Mouse (Mus musculus): Measurements from ENCODE around the gene Spata33.
"Not testable (repeated sequence)": the region's sequence is repeated elsewhere in the genome, so short reads cannot be mapped to it uniquely, and the experiment has no call there.

Spata33 gene

GRCm38 (mm10) chr8:123212321-123213117, at the start of gene Spata33, which contains the start of gene Chmp1a:
Gene Spata33, plus strand, starts transcription at chr8:123212832.
Gene Chmp1a, minus strand, starts transcription at chr8:123212763.
- no peak for TF ChIP-seq NANOG (IDR thresholded peaks at IDR 0.05; ENCODE audit: borderline replicate concordance, low read length)
- no peak for TF ChIP-seq CTCF (conservative IDR thresholded peaks at IDR 0.05; ENCODE audit: low read length)
- peaks cover 37% of the 10 kb centered on the region for H3K36me3 ChIP-seq (ENCODE audit: insufficient read depth, low read length)
- peak within 1 kb of the TSS; percentile 99 for H3K4me3 ChIP-seq (replicated peaks; ENCODE audit: low read length)
- peaks cover 30% of the 10 kb centered on the region for H3K4me1 ChIP-seq (replicated peaks; ENCODE audit: low read depth, low read length)
- H3K9me3 ChIP-seq (ENCODE audit: low read length): no peaks in the 10 kb centered on the region
- H3K27me3 ChIP-seq (ENCODE audit: insufficient read depth, low read length): peaks cover 13% of the 10 kb centered on the region

DNA sequence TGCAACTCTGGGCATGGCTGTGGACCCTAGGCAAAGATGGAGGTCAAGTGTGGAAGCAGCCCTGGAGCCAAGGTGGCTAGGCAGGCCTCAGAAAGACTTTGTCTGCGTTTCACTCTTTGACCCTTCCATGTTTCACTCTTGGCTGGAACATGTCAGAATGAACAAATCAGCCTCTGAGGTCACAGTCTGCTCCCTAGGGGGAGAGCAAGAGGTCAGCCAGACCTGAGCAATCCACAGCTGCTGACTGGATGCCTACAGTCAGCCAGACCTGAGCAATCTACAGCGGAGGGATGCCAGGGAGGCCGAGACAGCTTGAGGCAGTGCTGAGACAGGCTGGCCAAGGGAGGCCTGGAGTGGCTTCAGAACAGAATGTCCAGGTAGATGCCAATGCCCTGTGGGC, 31.2 kb upstream of the Spata33 start:
- Histone ChIP-seq H3K4me1 (replicated peaks; ENCODE audit: low read depth, low read length) (peaks cover 11% of the 10 kb centered on the region), H3K4me3 (replicated peaks; ENCODE audit: low read length) (no peak overlapping the region), H3K9me3 (ENCODE audit: low read length) (peaks cover 45% of the 10 kb centered on the region), H3K27me3 (ENCODE audit: insufficient read depth, low read length) (no peaks in the 10 kb centered on the region), H3K36me3 (ENCODE audit: insufficient read depth, low read length) (no peaks in the 10 kb centered on the region)
- TF ChIP-seq NANOG (IDR thresholded peaks at IDR 0.05; ENCODE audit: borderline replicate concordance, low read length): no peak
- TF ChIP-seq CTCF (conservative IDR thresholded peaks at IDR 0.05; ENCODE audit: low read length): no peak
- TF ChIP-seq POU5F1 (IDR thresholded peaks at IDR 0.05; ENCODE audit: borderline replicate concordance, low read length): no peak

- Histone ChIP-seq H3K4me1 (replicated peaks; ENCODE audit: low read depth, low read length) (peaks cover 39% of the 10 kb centered on the region), H3K36me3 (ENCODE audit: insufficient read depth, low read length) (no peaks in the 10 kb centered on the region), H3K9me3 (ENCODE audit: low read length) (peaks cover 1% of the 10 kb centered on the region), H3K27me3 (ENCODE audit: insufficient read depth, low read length) (no peaks in the 10 kb centered on the region), H3K4me3 (replicated peaks; ENCODE audit: low read length) (no peak within 1 kb of the TSS)
- no peak for TF ChIP-seq NANOG (IDR thresholded peaks at IDR 0.05; ENCODE audit: borderline replicate concordance, low read length)
Measured at GRCm38 (mm10) chr8:123185566-123186409, 26.8 kb upstream of the Spata33 start, which contains the start of gene Dpep1. Gene Dpep1, plus strand, starts transcription at chr8:123186242.

- Histone ChIP-seq H3K9me3 (ENCODE audit: low read length) (no peaks in the 10 kb centered on the region), H3K36me3 (ENCODE audit: insufficient read depth, low read length) (no peaks in the 10 kb centered on the region), H3K27me3 (ENCODE audit: insufficient read depth, low read length) (no peaks in the 10 kb centered on the region), H3K4me3 (replicated peaks; ENCODE audit: low read length) (no peak overlapping the region), H3K4me1 (replicated peaks; ENCODE audit: low read depth, low read length) (peaks cover 57% of the 10 kb centered on the region)
- no peak for TF ChIP-seq CTCF (conservative IDR thresholded peaks at IDR 0.05; ENCODE audit: low read length)
- TF ChIP-seq NANOG (IDR thresholded peaks at IDR 0.05; ENCODE audit: borderline replicate concordance, low read length): no peak
- no peak for TF ChIP-seq POU5F1 (IDR thresholded peaks at IDR 0.05; ENCODE audit: borderline replicate concordance, low read length)
Measured at GRCm38 (mm10) chr8:123188006-123188405, 24.6 kb upstream of the Spata33 start.

DNA sequence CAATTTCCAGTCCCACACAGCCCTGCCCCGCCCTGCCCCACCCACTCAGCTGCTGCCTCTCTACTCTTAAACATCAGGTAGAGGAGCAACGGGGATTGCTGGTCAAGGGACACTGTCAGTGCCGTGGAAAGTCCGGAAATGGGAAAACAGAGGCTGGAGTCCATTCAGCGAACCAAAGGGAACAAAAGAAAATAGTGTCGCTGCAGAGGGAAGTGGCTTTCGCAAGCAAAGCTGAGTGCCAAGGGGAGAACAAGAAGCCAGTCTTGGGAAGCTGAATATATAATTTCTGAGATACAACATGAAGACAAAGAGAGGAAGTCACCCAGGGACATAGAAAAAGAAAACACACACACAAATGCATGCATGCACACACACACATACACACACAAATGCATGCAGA, 23.8 kb upstream of the Spata33 start:
- H3K4me1 ChIP-seq (replicated peaks; ENCODE audit: low read depth, low read length): peaks cover 66% of the 10 kb centered on the region
- no peak for TF ChIP-seq NANOG (IDR thresholded peaks at IDR 0.05; ENCODE audit: borderline replicate concordance, low read length)
- TF ChIP-seq POU5F1 (IDR thresholded peaks at IDR 0.05; ENCODE audit: borderline replicate concordance, low read length): no peak
- no peak for TF ChIP-seq CTCF (conservative IDR thresholded peaks at IDR 0.05; ENCODE audit: low read length)
- no peak overlapping the region for H3K4me3 ChIP-seq (replicated peaks; ENCODE audit: low read length)

DNA sequence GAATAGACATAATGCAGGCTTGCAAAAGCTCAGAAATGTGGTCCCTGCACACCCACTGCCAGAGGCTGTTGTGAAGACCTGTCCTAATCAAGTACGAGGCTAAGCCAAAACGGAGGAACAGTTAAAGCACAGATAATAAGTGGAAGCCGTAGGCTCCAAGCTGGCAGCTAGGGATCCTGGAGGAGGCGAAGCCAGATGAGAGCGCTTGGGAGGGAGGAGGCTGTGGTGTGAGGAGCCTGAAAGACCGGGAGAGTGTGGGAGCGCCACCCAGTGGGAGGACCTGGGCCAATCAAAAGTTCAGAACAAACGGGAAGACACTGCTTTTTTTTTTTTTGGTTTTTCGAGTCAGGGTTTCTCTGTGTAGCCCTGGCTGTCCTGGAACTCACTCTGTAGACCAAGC, 22.0 kb upstream of the Spata33 start:
- Histone ChIP-seq H3K27me3 (ENCODE audit: insufficient read depth, low read length) (peaks cover 3% of the 10 kb centered on the region; the same call in 1 of the 2 replicates), H3K9me3 (ENCODE audit: low read length) (no peaks in the 10 kb centered on the region), H3K4me1 (replicated peaks; ENCODE audit: low read depth, low read length) (peaks cover 66% of the 10 kb centered on the region), H3K36me3 (ENCODE audit: insufficient read depth, low read length) (no peaks in the 10 kb centered on the region), H3K4me3 (replicated peaks; ENCODE audit: low read length) (peak overlapping the region; percentile 43)
- TF ChIP-seq CTCF (conservative IDR thresholded peaks at IDR 0.05; ENCODE audit: low read length) (peak; percentile 27; the same call in 1 of the 2 replicates), POU5F1 (IDR thresholded peaks at IDR 0.05; ENCODE audit: borderline replicate concordance, low read length) (no peak), NANOG (IDR thresholded peaks at IDR 0.05; ENCODE audit: borderline replicate concordance, low read length) (no peak)

More for the DNA sequence above, 23.8 kb upstream of the Spata33 start:
- H3K9me3 ChIP-seq (ENCODE audit: low read length): no peaks in the 10 kb centered on the region
- H3K36me3 ChIP-seq (ENCODE audit: insufficient read depth, low read length): no peaks in the 10 kb centered on the region
- no peaks in the 10 kb centered on the region for H3K27me3 ChIP-seq (ENCODE audit: insufficient read depth, low read length)

GRCm38 (mm10) chr8:123191908-123192307, 20.7 kb upstream of the Spata33 start:
- Histone ChIP-seq H3K4me1 (replicated peaks; ENCODE audit: low read depth, low read length) (peaks cover 62% of the 10 kb centered on the region), H3K27me3 (ENCODE audit: insufficient read depth, low read length) (peaks cover 3% of the 10 kb centered on the region; the same call in 1 of the 2 replicates), H3K36me3 (ENCODE audit: insufficient read depth, low read length) (no peaks in the 10 kb centered on the region), H3K9me3 (ENCODE audit: low read length) (no peaks in the 10 kb centered on the region), H3K4me3 (replicated peaks; ENCODE audit: low read length) (peak overlapping the region; percentile 23; the same call in 1 of the 2 replicates)
- TF ChIP-seq NANOG (IDR thresholded peaks at IDR 0.05; ENCODE audit: borderline replicate concordance, low read length) (no peak), POU5F1 (IDR thresholded peaks at IDR 0.05; ENCODE audit: borderline replicate concordance, low read length) (no peak), CTCF (conservative IDR thresholded peaks at IDR 0.05; ENCODE audit: low read length) (no peak)

- H3K9me3 ChIP-seq (ENCODE audit: low read length): no peaks in the 10 kb centered on the region
- no peaks in the 10 kb centered on the region for H3K36me3 ChIP-seq (ENCODE audit: insufficient read depth, low read length)
- peaks cover 61% of the 10 kb centered on the region for H3K4me1 ChIP-seq (replicated peaks; ENCODE audit: low read depth, low read length)
- no peak overlapping the region for H3K4me3 ChIP-seq (replicated peaks; ENCODE audit: low read length)
- H3K27me3 ChIP-seq (ENCODE audit: insufficient read depth, low read length): peaks cover 3% of the 10 kb centered on the region; the same call in 1 of the 2 replicates
- TF ChIP-seq NANOG (IDR thresholded peaks at IDR 0.05; ENCODE audit: borderline replicate concordance, low read length) (no peak), CTCF (conservative IDR thresholded peaks at IDR 0.05; ENCODE audit: low read length) (no peak), POU5F1 (IDR thresholded peaks at IDR 0.05; ENCODE audit: borderline replicate concordance, low read length) (no peak)
Measured at GRCm38 (mm10) chr8:123193771-123194170, 18.9 kb upstream of the Spata33 start.

GRCm38 (mm10) chr8:123197016-123197415, 15.6 kb upstream of the Spata33 start:
- H3K9me3 ChIP-seq (ENCODE audit: low read length); H3K36me3 ChIP-seq (ENCODE audit: insufficient read depth, low read length); H3K27me3 ChIP-seq (ENCODE audit: insufficient read depth, low read length): not testable (repeated sequence)
- Histone ChIP-seq H3K4me3 (replicated peaks; ENCODE audit: low read length) (0 out of 2 replicates have a peak overlapping the region, but pooled peaks have one; percentile 17), H3K4me1 (replicated peaks; ENCODE audit: low read depth, low read length) (peaks cover 36% of the 10 kb centered on the region)

Measured in E14TG2a.4 (cell line).